Mouse (Mus musculus): ENCODE data around the gene Sardh.

DNA sequence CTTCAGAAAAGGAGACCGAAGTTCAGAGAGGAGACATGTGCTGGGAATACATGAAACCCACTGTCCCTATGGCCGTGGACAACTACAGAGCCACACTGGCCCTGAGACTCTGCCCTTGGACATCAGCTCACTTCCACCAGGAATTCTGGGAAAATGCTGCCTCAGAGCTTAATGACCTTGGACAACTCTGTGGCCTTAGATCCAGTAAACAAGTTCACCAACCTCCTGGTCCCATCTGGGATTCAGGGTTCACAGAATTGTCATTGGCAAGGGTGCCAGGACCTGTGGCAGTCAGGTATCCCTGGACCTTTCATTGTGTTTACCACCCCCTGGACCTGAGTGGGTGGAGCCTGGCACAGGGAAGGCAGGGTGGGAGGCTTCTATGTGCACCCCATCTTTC, 32.6 kb downstream of the Sardh start:
- no peak for TF ChIP-seq POLR2A (IDR thresholded peaks at IDR 0.05; ENCODE audit: borderline replicate concordance, control insufficient read depth, low read depth, low read length)
- TF ChIP-seq CTCF (IDR thresholded peaks at IDR 0.05; ENCODE audit: control insufficient read depth, insufficient read depth, low read length): no peak

Data from bone marrow, adult 2 months (tissue).